Mouse (Mus musculus) hindbrain, embryonic 13.5 days (tissue): Measurements from ENCODE around the gene Elane. TPM values are rescaled to one million over a fixed set of nuclear protein-coding genes. Genes with fewer than 3 reads are reported as not detected.

Experiments used
- ATAC-seq: fragments of 200-750 bp; cut with Nextera tagmentation; 2 replicates; pipeline ENCODE4 v1.8.0; 2017; ENCODE audit warnings: moderate TSS enrichment; ENCODE audit not compliant: low FRiP score
- H3K27ac ChIP-seq: fragments of 300-500 bp; sonication (generic); 2 replicates; pipeline ENCODE4 v1.5.1; 2015; ENCODE audit warnings: inconsistent platforms, mild to moderate bottlenecking, moderate library complexity
- H3K27me3 ChIP-seq: fragments of 300-500 bp; sonication (generic); 2 replicates; pipeline ENCODE4 v1.6.1; 2015; ENCODE audit warnings: mild to moderate bottlenecking, inconsistent platforms
- H3K36me3 ChIP-seq: fragments of 300-500 bp; sonication (generic); 2 replicates; pipeline ENCODE4 v1.6.1; 2015; ENCODE audit warnings: mild to moderate bottlenecking, inconsistent platforms
- H3K4me1 ChIP-seq: fragments of 300-500 bp; sonication (generic); replicated peaks from 2 replicates; pipeline ENCODE4 v1.6.1; 2015; ENCODE audit warnings: inconsistent platforms
- H3K4me2 ChIP-seq: fragments of 300-500 bp; sonication (generic); 2 replicates; pipeline ENCODE4 v1.6.1; 2015; ENCODE audit warnings: inconsistent platforms, mild to moderate bottlenecking, moderate library complexity
- H3K4me3 ChIP-seq: fragments of 300-500 bp; sonication (generic); 2 replicates; pipeline ENCODE4 v1.5.1; 2015; ENCODE audit warnings: mild to moderate bottlenecking, inconsistent platforms
- H3K9ac ChIP-seq: fragments of 300-500 bp; sonication (generic); 2 replicates; pipeline ENCODE4 v1.6.1; 2015; ENCODE audit warnings: mild to moderate bottlenecking, inconsistent platforms
- H3K9me3 ChIP-seq: fragments of 300-500 bp; sonication (generic); 2 replicates; pipeline ENCODE4 v1.6.1; 2016; ENCODE audit warnings: inconsistent platforms
- WGBS: fragments of 180-500 bp; shearing (Covaris S2); methylation state at CpG from one replicate; pipeline ENCODE4 v1.1.7; 2015; 5-methylcytosine and 5-hydroxymethylcytosine counted together
- polyA plus RNA-seq: library from polyadenylated mRNA; unstranded; fragments of >200 nt; fragmentation: Nextera tagmentation; extraction: Ambion mirVana; gene quantifications from 2 replicates; pipeline ENCODE4 v1.2.1, GENCODE M21; 2015

Gene Elane
- polyA plus RNA-seq, 1 experiment from 2014 or later, result 0.34 TPM

GRCm38 (mm10) chr10:79920958-79921535 is 35.0 kb downstream of the Elane start, which contains the start of gene R3hdm4:
Gene R3hdm4 (minus strand): TSS chr10:79921208.
- 4% methylated on average over 41 of the region's 41 CpGs for WGBS
- H3K36me3 ChIP-seq, result no peaks in the 10 kb centered on the region
- H3K9me3 ChIP-seq, result no peaks in the 10 kb centered on the region
- H3K27me3 ChIP-seq, result peaks cover 75% of the 10 kb centered on the region
- peak within 1 kb of the TSS; percentile 30 for H3K4me3 ChIP-seq
- H3K4me2 ChIP-seq, result peak within 1 kb of the TSS; percentile 50
- no peak for ATAC-seq
- peak within 1 kb of the TSS; percentile 58 for H3K9ac ChIP-seq
- H3K27ac ChIP-seq, result no peak within 1 kb of the TSS
- H3K4me1 ChIP-seq, result peaks cover 51% of the 10 kb centered on the region

- H3K9me3 ChIP-seq, result no peaks in the 10 kb centered on the region
- H3K4me3 ChIP-seq, result peak overlapping the region; percentile 30
- ATAC-seq, result no peak
- peak overlapping the region; percentile 58 for H3K9ac ChIP-seq
- WGBS, result under 1% methylated on average over 34 of the region's 34 CpGs
- peak overlapping the region; percentile 50 for H3K4me2 ChIP-seq
- peaks cover 54% of the 10 kb centered on the region for H3K4me1 ChIP-seq
- H3K27ac ChIP-seq, result no peak overlapping the region
- no peaks in the 10 kb centered on the region for H3K36me3 ChIP-seq
- H3K27me3 ChIP-seq, result peaks cover 75% of the 10 kb centered on the region
Measured at GRCm38 (mm10) chr10:79921572-79921971, 35.5 kb downstream of the Elane start.

GRCm38 (mm10) chr10:79924998-79925784 is 39.1 kb downstream of the Elane start:
- Histone ChIP-seq H3K9ac (no peak overlapping the region), H3K4me2 (peak overlapping the region; percentile 89; the same call in 1 of the 2 replicates), H3K36me3 (no peaks in the 10 kb centered on the region), H3K27me3 (peaks cover 44% of the 10 kb centered on the region), H3K27ac (no peak overlapping the region), H3K4me3 (peak overlapping the region; percentile 87; the same call in 1 of the 2 replicates), H3K4me1 (peaks cover 49% of the 10 kb centered on the region), H3K9me3 (no peaks in the 10 kb centered on the region)
- WGBS, result 9% methylated on average over 29 of the region's 29 CpGs
- no peak for ATAC-seq

- Histone ChIP-seq H3K4me2 (peak overlapping the region; percentile 89), H3K4me1 (peaks cover 49% of the 10 kb centered on the region), H3K27ac (peak overlapping the region; percentile 94), H3K9me3 (no peaks in the 10 kb centered on the region), H3K27me3 (peaks cover 37% of the 10 kb centered on the region), H3K36me3 (peaks cover 2% of the 10 kb centered on the region), H3K9ac (peak overlapping the region; percentile 95), H3K4me3 (peak overlapping the region; percentile 87)
- WGBS, result 12% methylated on average over 15 of the region's 15 CpGs
- ATAC-seq, result peak; percentile 2; the same call in 1 of the 2 replicates
Measured at GRCm38 (mm10) chr10:79925785-79926490, 39.9 kb downstream of the Elane start.

DNA sequence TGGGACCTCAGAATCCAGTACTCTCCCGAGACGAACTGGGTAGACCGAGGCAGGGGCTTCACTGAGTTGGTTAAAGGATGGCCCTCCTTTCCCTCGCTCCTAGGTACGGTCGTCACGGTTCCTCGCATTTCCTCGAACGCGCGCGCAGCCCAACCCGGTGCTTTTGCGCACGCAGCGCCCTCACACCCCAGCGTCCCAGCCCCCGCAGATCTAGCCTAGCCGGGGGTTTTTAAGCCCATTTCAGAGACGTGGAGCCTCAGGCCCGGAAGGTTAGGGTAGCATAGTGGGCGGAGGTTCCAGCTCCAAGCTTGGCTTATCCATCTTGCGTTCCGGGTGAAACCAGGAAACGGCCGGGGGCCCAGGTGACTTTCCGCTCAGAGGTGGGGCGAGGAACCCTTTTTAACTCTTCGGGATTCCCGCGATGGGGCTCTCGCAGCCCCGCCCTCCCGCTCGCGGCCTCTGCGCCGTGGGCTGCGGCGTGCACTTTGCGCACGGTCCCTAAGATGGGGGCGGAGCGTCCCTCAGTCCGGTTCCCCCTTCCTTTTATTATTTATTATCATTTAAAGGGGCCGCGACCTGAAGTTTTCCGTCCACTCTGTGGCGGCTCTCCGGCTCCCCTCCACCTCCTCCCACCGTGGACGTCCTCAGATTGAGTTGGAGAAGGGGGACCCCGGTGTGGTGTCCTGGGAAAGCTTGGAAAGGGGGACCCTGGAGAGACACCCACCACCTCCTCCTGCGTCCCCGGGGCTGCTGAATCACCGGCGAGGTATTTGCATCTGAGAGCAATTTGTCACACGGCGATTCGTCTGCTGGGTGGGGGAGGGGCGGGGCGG is 40.7 kb downstream of the Elane start, which contains the start of gene Arid3a:
Arid3a (plus strand) TSS at position 553 of the 833 bp plus-strand sequence.
- H3K4me3 ChIP-seq, result peak within 1 kb of the TSS; percentile 87
- ATAC-seq, result peak; percentile 73
- peak within 1 kb of the TSS; percentile 95 for H3K9ac ChIP-seq
- peak within 1 kb of the TSS; percentile 89 for H3K4me2 ChIP-seq
- H3K36me3 ChIP-seq, result peaks cover 9% of the 10 kb centered on the region
- peaks cover 29% of the 10 kb centered on the region for H3K27me3 ChIP-seq
- WGBS, result under 1% methylated on average over 63 of the region's 63 CpGs
- no peaks in the 10 kb centered on the region for H3K9me3 ChIP-seq
- H3K27ac ChIP-seq, result peak within 1 kb of the TSS; percentile 94
- peaks cover 48% of the 10 kb centered on the region for H3K4me1 ChIP-seq

DNA sequence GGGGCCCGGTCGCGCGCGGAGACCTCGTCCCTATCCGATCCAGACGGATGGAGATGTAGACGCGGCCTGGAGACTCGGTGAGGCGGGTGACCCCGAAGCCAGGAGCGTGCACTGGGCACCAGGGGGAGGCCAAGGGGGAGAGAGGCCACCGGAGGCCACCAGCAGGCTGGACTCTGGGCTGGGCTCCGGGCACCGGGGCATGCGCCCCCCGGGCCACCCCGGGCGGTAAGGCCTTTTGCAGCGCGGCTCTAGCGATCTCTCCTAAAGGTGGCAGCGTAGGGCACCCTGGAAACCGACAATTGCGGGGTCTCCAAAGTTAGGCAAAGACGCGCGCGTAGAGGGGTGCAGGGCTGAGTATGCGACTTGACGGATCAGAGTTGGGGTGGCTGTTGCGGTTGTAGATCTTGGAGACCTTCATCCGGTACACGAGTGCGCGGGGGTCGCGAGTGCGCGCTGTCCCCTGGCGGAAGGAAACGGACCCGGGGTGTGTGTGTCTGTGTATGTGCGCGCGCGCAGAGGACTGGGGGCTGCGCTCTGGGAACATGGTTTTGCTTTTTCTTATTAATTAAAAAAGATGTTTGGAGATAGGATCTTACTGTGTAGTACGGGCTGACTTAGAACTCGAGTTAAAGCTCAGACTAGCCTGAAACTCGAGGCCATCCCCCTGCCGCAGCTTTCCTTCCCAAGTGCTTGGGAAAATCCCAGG is 41.4 kb downstream of the Elane start:
- under 1% methylated on average over 54 of the region's 54 CpGs for WGBS
- Histone ChIP-seq H3K4me1 (peaks cover 53% of the 10 kb centered on the region), H3K4me3 (peak overlapping the region; percentile 87), H3K9me3 (no peaks in the 10 kb centered on the region), H3K9ac (peak overlapping the region; percentile 95), H3K27ac (peak overlapping the region; percentile 94), H3K4me2 (peak overlapping the region; percentile 89), H3K27me3 (peaks cover 21% of the 10 kb centered on the region), H3K36me3 (peaks cover 17% of the 10 kb centered on the region)
- ATAC-seq, result peak; percentile 53

DNA sequence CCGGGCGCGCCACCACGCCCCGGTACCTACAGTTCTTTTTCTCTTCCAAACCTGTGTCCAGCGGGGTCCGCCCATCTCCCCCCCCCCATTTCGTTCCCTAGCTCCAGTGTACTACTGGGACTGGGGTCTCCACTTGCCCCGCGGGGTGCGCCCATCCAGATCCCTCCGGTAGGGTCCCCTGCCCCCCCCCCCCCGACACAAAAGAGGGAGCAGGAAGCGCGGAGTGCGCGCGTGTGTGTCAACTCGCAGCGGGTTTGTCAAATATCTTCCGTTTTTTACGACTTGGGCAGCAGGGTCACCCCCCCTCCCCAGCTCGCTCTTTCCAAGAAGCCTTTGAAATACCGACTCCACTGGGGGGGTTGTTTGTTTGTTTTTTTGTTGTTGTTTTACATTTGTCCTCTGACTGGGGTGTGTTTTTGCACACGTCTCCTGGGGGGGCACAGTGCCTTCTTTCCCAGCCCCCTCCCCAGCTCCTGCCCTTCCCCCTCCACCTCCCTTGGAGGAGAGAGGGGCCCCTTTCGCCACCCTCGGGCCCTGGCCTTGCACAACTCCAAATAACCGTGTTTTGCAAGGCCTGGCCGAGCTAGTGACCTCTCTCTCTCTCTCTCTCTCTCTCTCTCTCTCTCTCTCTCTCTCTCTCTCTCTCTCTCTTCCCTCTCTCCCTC is 42.1 kb downstream of the Elane start:
- WGBS, result 1% methylated on average over 28 of the region's 29 CpGs
- Histone ChIP-seq H3K9me3 (no peaks in the 10 kb centered on the region), H3K4me1 (peaks cover 60% of the 10 kb centered on the region)

DNA sequence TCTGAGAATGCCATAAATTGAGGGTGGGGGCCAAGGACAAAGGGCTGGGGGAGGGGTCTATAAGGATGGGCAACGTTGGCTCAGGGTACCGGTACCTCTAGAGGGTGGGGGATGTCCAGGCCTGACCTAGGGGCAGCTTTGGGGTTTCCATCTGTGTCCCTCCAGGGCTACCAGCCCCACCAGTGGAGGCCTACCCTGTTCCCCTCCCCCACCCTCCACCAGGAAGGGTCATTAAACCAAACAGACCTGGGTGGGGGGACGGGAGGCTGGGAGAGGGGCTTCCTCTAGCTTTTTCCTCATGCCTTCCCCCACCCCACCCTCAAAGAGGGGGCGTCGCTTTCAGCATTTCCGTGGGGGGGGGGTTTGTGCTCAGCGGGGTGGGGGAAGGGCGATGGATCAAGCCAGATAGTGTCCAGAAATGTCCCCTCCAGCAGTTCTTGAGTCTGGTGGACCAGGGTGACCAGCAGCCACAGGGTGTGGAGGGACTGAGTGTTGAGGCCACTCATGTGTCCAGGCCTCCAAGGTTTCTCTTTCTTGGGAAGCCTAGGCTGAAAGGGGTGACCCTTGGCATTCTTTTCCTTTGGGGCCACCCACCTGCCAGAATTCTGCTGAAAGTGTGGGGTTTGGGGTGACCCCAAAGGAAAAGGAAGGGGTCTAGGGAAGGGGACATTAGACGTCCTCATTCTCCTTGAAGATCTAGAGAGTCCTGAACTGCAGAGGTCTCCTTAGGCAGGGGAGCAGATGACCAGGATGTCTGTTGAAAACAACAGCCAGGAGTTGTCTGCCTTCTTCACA is 43.1 kb downstream of the Elane start:
- Histone ChIP-seq H3K9ac (peak overlapping the region; percentile 95), H3K36me3 (peaks cover 27% of the 10 kb centered on the region), H3K27me3 (peaks cover 5% of the 10 kb centered on the region; the same call in 1 of the 2 replicates), H3K4me2 (peak overlapping the region; percentile 89), H3K27ac (peak overlapping the region; percentile 94), H3K4me3 (peak overlapping the region; percentile 87), H3K9me3 (no peaks in the 10 kb centered on the region), H3K4me1 (peaks cover 69% of the 10 kb centered on the region)
- 22% methylated on average over 9 of the region's 9 CpGs for WGBS
- no peak for ATAC-seq

More for the DNA sequence above, 42.1 kb downstream of the Elane start:
- Histone ChIP-seq H3K27ac (peak overlapping the region; percentile 94), H3K4me3 (peak overlapping the region; percentile 87), H3K9ac (peak overlapping the region; percentile 95), H3K27me3 (peaks cover 14% of the 10 kb centered on the region), H3K36me3 (peaks cover 24% of the 10 kb centered on the region), H3K4me2 (peak overlapping the region; percentile 89)
- no peak for ATAC-seq

DNA sequence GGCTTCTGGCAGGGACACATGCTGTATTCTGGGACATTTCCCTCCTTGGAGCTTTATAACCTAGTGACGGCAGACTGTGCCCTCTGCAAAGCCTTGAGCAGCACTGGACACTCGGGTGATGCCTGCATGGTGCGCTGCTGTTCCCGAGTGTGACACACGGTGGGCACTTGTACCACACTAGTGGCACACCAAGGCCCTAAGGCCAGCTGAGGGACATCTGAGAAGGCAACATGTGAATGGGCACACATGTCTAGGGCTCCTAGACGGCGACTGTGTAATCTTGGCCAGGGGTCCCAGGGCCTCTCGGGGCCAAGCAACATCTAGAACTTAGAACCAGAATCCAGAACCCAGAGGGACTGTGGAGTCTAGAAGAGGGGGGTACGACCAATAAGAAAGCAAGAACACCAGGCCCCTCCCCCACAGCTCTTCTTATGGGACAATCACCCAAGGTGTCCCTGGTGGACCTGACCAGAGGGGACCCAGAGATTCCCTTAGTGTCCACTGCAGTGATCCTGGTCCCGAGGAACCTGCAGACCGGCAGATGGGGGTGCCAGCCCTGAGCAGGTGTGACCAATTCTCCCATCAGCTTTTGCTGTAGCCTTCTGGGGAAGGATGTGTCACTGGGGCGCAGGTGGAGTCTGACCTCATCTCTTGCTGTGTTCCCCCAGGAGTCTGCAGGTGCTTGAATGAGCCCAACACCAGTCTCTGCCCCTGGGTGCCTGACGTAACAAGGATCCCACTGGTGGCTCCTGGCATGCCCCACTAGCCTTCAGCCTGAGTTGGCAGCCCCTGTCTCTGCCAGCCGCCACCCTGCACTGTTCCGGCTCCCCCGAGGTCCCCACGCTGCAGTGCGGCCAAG is 44.1 kb downstream of the Elane start:
- no peaks in the 10 kb centered on the region for H3K9me3 ChIP-seq
- H3K36me3 ChIP-seq, result peaks cover 27% of the 10 kb centered on the region
- peak overlapping the region; percentile 89 for H3K4me2 ChIP-seq
- H3K9ac ChIP-seq, result peak overlapping the region; percentile 95
- peak overlapping the region; percentile 87; the same call in 1 of the 2 replicates for H3K4me3 ChIP-seq
- peak overlapping the region; percentile 60 for H3K27ac ChIP-seq
- H3K4me1 ChIP-seq, result peaks cover 78% of the 10 kb centered on the region
- WGBS, result 80% methylated on average over 18 of the region's 18 CpGs
- no peak for ATAC-seq
- no peaks in the 10 kb centered on the region for H3K27me3 ChIP-seq
